Mouse (Mus musculus) left cerebral cortex, adult 18-20 months (tissue): ENCODE measurements around the gene Phpt1. TPM values are rescaled to one million over a fixed set of nuclear protein-coding genes. Genes with fewer than 3 reads are reported as not detected.

Experiments
- DNase-seq, 2 experiments: peaks; one replicate each; pipeline ENCODE4 v3.0.0; 2021 to 2022; ENCODE audit warnings: low spot score in 2 of 2, mixed read lengths in 1 of 2
- long read RNA-seq, 2 experiments: library from polyadenylated mRNA; stranded (forward); transcript quantifications; one replicate each; pipeline ENCODE4 v2.0.0; 2021
- total RNA-seq, 2 experiments: library from RNA; stranded (reverse); gene quantifications; 2 replicates each; pipeline ENCODE4 v1.2.3; 2021

The Phpt1 gene
- 10 to 100 TPM; 60.3 to 63.0 TPM for total RNA-seq
- long read RNA-seq, experiment 1, transcript Phpt1-201 (3 exons, 937 nt) = major isoform, 33 of 47 reads
- long read RNA-seq, experiment 1, partial matches to known transcripts = 3 of 47 reads
- long read RNA-seq, experiment 1, other reads (novel, unspliced or antisense) = 9 of 47 reads
- long read RNA-seq, experiment 2, transcript Phpt1-201 (3 exons, 937 nt) = major isoform, 27 of 41 reads
- long read RNA-seq, experiment 2, transcript Phpt1-202 (3 exons, 656 nt) = minor isoform, 6 of 41 reads
- long read RNA-seq, experiment 2, partial matches to known transcripts = 1 of 41 reads
- long read RNA-seq, experiment 2, other reads (novel, unspliced or antisense) = 7 of 41 reads

DNA sequence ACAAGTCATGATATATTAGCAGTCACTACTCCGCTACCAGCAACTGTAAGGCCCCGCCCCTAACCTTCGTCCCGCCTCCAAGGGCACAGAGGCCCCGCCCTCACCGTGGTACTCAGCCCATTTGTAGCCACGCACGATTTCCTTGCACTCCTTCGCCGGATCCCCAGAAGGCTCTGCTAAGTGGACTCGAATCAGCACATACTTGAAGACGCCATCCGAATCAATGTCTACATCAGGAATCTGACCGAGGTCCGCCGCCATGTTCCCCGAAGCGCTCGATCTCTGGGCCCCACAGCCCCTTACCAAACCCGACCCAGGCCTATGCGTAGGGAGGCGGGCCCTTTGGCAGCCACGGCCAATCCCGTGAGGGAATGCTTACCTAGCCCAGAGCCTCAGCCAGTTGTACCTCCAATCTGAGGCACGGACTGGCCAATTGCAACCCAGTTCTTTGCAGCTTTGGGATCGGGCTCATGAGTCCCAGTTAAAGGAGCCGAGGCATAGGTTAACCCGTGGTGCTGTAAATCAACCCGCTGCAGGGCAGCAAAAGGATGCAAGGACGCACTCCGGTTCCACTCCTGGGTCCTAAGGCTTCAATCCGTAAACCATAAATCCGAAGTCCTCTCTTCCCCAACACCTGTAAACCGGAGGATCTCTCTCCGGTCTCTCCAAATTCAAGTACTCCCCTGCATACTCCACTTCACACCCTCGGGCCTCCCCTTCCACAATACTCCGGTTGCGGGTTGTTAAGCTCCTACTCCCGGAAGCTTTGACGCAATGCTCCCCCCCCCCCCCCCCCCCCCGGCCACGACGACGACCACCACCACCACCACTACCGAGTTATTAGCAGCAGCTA, at the start of gene Phpt1, which contains the start of gene Mamdc4:
TSS of gene Phpt1 (minus strand) at position 646 of the 853 bp plus-strand sequence.
TSS of gene Mamdc4 (minus strand) at position 267 of the 853 bp plus-strand sequence.
- peak; percentile 91 to 95 for DNase-seq

DNA sequence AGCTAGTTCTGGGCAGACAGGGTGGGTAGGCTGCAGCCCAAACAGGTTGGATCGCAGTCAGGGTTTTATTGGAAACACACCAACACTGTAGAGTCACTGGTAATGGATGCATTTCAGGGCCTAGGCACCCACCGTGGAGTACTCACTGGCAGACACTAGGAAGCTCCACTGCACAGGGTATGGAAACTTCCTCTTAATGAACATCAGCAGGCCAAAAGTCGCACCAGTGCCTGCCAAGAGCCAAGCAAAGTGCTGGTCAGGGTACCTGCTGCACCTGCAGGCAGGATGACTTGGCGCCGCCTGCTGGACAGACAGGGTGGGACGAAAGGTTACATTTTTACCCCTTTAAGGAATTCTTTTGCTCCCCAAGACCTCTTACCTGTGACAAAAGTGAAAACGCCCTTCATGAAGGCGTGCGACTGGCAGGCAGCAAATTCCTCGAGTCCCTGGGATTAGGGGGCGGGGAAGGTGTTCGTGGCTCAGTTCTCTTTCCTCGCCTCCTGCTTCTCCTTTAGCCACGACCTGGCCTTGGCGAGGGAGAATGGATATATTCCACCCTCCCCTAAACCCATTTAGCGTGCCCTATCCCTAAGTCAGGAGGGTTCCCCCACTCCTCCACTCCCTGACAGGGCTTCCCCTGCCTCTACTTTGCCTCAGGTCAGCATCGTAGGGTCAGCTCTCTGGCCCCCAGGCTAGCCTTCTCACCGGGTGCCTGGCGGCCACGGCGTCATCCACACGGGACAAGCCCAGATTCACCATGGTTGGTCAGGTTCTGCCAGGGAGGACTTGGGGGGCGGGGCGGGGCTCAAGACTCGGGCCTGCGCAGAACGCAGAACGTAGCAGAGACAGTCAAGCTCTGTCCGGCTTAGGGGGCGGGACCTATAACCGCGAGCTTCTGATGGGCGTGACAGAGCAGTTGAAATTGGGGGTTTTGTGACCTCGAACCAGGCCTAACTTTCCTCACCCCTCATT, 46.5 kb upstream of the Phpt1 start, which contains the start of gene Tmem141:
TSS of gene Tmem141 (minus strand) at position 777 of the 972 bp plus-strand sequence.
- peak; percentile 87 to 90 for DNase-seq

DNA sequence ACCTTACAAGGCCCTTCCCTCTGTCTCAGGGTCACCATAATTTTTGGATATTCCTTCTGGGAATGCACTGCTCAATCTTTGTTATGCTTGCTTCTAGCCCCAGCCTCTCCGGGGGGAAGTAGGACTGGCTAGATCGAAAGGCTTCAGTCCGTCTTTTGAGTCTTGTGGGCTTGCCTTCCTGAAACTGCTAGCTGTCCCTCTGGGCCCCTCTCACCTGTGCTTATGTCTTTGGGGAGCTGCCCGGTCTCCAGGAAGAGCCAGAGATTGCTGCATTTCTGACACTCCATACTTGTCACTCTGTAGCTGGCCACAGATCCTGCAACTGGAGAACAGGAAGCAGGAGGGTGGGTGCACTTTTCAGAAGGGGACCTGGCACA, 45.8 kb upstream of the Phpt1 start:
- no peak for DNase-seq

DNA sequence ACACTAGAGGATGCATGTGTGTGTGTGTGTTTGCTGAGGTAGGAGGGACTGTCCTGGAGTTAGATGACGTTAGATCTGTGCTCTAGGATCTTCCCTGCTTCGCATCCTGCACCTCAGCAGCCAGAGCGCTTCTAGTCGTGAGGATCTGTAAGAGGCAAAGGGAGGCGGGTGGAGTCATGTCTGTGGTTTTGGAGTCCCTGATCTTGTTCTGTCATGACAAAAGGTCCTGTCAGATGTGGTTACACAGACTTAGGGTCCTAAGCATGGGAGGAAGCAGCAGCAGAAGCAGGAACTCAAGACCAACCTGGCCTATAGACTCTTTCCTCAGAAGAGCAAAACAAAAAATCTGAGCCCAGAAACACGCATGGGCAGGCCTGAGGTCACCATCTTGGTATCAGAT, 45.4 kb upstream of the Phpt1 start:
- no peak for DNase-seq

DNA sequence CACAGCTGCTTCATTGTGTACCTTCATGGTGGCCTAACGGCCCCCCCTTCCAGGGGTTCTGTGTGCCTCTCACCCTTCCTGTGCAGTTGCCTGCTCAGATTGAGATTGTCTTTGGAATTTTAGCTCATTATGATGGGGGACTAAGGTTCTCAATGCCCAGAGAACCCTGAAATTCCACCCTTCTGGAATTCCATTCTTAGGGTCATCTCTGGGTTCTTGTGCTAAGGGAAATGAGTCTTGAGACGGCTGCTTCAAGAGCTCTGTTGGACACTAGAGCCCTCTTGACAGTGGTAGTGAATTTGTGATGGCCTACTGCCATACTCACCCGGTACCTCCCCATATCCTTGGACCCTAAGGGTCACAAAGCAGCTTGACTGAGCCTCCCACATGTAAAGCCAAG, 42.6 kb upstream of the Phpt1 start, which contains the start of gene Ccdc183:
TSS of gene Ccdc183 (minus strand) at position 101 of the 400 bp plus-strand sequence.
- no peak for DNase-seq

DNA sequence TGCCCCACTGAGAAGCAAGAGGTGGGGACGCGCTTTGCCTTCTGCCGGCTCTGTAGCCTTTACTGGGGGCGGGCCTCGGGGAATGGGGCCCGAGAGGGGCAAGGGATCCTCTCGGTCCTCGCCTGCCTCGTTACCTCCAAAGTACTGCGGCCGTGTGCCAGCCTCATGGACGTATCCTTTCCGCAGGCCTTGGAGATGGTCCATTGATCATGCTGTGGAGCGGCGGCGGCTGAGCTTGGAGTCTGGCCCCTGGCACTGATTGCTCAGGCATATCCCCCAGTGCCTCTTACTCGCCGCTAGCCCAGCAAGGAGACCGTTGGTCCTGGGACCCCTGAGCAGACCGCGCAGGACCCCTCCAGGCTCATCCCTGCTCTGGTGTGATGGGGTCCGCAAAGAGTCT, 41.4 kb upstream of the Phpt1 start:
- no peak for DNase-seq

DNA sequence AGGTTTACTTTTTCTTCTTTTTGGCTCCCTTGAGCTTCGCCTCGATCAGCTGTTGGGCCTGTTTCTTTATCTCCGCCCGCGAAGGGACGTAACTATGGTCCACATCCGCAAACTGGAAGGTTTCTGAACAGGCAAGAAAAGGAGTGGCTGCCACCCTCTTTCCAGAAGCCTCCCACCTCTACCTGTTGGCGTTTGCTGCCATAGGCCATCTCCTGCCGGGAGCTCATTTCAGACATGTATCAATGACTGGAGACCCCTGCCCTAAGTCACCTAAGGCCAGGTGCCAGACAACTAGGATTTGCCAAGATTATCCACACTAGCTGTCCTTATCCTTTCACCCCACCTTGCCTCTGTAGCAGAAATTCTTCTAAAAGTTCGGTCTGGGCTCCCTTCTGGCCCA, 33.6 kb upstream of the Phpt1 start:
- no peak for DNase-seq

DNA sequence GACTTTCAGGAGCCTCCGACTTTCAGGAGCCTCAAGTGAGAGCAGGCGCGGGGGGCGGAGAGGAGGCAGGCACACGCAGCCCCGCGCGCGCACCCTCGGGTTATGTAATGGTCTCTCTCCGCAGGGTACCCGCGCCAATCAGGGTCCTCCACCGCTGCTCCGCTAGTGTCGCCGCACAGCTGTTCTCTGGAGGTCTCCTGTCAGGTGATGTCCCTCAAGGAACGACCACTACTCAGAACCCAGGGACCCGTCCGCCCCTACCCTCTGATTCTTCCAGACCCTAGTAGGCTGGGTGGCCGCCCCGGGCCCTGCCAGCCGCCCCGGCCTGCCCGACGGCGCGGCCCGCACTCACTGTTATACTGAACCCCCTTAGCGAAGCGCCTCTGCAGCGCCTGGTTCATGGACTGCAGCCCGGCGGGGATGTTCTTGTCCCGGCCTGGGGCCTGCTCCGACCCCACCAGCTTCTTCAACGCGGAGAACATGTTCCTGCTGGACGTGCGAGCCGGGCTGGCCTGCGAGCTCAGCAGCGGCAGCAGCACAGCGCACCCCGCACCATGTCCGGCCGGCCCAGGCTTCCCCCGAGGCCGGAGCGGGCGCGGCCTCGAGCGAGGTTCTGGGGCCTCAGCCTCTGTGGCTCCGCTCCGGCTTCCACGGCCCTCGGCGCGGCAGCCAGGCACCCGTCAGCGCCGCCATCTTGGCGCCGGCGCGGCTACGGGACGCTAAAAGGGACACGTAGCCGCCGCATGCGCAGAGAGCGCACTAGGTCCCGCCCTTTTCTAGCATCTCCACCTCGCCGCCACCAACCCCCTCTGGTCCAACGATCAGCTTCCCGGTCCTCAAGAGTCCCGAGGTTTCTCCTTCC, 33.0 kb upstream of the Phpt1 start, which contains the start of gene Rabl6:
TSS of gene Rabl6 (minus strand) at position 761 of the 862 bp plus-strand sequence.
- peak; percentile 89 to 92 for DNase-seq

DNA sequence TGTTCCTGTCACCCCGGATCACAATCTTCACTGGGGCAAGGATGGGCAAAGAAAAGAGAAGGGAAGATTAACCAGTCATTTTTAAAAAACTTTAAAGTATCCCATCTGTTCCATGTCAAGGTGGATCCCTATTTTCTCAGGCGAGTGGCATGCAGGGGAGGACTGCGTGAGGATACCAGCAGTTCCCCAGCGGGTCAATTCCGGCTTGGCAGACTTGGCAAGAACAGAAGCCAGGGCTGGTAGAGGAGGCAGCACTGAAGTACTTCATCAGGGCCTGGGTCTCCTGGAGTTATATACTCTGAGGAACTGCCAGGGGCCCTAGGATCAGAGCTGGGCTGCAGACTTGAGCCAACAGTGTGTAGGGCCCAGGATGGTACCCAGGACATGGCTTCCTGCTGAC, 27.5 kb upstream of the Phpt1 start:
- DNase-seq = no peak

DNA sequence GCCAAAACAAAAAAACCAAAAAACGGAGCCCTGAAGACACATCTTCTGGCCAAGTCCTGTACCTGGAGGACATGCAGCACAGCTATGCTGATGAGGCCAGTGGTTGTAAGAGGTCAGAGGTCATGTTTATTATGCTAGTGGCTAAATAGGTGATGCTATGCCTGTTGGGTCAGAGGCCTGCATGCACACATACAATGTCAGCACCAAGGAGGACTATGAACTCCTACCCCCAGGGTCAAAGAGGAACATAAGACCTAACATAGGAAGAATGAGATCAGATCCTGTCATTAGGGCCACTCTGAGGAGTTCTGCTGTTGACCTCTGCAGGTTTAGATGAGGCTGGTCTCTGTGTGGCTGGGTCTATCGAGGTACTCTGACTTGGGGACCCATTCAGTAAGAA, 25.0 kb upstream of the Phpt1 start:
- DNase-seq = no peak

DNA sequence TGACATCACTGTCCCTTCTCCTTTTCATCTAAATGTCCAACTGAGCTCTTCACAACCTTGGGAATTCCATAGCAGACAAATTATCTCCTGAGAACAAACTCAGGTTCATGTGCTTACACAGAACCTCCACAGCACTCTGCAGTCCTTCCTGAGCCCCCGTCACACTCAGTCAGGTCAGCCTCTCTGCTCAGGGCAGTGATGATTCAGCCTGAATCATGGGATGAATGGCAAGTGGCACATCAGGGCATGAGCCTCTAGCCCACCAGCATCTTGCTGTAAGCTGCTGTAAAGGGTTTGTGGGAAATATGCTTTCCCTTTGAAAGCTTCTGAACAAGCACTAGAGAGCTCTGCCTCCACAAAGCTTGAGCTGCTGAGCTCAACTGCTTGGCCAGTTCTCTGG, 23.7 kb upstream of the Phpt1 start:
- no peak for DNase-seq

DNA sequence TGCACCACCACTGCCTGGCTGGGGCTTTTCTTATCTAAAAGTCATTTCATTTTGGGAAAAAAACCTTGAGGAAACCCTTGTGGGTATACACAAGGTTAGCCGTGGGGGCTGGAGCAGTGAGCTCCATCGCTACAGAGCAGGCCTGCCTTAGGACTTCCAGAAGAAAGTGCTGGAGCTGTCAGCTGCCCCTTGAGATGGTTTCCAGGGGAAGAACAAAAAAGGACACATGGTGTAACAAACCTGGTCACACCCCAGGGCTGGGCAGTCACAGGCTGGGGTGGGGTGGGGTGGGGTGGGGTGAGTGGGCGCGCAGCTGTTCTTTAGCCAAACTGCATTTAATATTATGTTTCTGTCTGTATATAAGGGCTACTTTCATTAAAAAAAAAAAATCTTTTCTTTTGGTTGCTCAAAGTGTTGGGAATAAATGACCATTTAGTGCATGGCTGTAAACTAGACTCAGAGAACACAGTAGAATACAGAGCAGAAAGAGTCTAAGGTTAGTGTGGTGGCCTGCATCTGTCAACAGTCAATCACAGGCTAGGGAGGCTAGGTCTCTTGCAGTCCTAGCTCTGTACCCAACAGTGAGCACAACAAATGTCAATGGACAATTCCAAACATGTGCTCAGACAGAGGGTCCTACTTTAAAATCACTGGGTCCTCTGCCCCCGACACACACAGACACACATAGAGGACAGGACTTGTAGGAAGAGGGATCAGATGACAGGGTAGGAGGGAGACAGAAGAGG, 21.9 kb upstream of the Phpt1 start:
- no peak for DNase-seq

DNA sequence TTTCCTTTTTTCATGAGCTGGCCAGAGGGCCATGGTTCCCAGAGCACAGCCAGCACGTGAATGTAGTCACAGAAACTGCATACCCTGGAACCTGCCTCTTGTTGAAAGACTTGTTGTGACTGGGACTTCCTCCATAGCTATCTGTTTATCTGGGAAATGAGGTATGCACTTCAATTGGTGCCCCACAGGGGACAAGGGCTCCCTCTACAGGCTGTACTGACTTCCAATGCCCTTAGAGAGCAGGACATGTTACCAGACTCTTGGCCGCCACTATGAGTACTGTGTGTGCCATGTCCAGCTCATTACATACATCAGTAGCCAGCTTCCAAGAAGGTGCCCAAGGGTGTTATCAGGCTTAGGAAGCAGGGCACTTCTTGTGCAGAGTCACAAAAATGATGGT, 16.8 kb upstream of the Phpt1 start:
- DNase-seq = peak; percentile 52 to 64

DNA sequence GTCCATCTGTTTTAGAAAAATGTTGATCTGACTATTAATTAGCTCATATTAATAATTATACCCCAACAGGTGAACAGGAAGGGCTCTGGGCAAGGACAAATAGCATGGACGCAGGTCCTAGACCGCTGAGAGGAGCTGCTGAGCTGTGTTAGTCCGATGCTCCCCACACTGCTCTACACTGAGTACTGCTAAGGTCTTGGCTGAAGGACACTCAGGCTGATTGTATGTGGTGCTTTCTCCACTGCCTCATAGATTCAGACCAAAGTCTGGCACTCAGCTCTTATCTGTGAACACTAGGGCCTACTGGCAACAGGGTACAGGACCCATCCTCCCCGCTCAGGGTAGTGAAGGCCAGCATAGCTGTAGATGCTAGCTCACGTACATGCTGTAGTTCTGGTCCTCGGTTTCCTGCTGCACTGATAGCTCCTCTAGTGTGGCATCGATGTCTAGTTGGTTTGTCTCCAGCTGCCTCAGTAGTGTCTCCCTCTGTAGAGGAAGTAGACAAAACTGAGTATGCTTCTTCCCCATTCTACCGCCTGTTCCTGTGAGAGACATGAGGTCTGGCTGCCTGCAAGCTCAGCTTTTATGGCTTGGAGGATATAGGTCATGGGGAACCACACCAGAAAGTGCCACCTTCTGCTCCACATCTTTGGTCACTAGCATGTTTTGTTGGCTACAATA, 13.3 kb upstream of the Phpt1 start:
- no peak for DNase-seq

DNA sequence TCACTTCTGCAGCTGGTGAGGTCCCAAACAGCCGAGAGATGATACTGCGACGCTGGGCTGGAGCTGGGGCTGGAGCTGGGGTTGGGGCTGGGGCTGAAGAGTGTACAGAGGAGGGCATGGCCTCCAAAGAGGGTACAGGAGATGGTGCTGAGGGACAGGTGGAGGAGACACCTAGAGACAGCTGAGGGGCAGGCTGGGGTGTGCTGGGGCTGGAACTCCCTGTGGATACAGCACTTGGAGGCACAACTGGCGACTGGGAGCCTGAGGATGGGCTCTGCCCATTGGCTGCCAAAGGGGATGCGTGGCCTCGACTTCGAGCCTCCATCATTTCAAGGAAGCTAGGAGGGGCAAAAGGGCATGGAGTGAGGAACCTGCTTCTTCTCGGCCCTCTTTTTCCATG, 12.3 kb upstream of the Phpt1 start:
- no peak for DNase-seq

DNA sequence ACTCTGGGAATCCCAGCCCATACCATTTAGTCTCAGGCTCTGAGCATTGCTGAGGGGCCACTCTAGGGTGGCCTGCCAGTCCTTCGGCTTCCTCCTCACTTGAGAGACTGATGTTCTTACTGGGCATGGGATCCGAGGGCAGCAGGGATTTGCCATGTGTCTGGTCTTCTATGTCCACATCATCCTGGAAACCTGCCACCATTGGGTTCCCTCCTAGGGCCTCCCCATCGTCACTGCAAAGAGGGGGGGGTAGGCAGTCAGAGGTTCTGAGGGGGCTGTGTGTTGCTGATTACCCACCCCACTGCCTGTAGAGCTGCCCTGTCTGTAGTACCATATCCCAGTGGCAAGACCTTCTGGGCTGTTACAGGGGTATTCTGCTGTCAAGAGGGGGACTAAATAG, 10.6 kb upstream of the Phpt1 start:
- no peak for DNase-seq

DNA sequence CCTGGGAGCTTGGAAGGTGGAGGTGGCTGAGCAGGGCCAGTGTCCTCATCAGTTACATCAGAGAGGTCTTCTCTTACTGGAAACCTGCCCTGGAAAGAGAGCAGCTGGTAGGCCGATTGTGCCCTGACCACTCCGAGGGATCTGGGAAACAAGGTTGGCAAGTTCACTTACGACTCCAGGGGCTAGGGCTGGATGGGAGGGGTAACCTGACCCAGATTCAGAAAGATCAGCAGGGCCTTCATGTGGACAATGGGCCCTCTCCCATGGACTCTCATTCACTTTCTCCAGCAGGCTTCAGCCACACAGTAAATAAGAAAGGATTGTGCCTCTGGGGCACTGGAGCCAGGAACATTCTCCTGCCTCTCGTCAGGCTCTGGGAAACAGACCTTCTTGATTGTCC, 9.8 kb upstream of the Phpt1 start:
- no peak for DNase-seq

DNA sequence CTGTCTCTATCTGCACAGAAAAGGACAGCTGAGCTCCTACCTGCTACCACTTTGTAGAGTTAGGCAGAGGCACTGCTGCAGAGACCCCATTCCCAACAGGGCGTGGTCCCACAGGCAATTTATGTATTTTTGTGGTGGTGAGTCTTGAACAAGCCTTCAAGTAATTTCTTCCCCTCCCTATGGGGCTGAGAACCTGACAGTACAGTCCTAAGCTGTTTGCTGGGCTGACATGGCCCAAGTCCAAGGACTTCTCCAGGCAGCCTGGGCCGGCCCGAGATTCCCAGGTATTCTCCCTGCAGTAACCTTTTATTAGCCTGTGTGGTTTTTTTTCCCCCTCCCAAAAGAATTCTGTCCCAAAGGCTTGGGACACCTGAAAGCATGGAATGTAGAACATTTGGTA, 9.1 kb upstream of the Phpt1 start:
- no peak for DNase-seq

DNA sequence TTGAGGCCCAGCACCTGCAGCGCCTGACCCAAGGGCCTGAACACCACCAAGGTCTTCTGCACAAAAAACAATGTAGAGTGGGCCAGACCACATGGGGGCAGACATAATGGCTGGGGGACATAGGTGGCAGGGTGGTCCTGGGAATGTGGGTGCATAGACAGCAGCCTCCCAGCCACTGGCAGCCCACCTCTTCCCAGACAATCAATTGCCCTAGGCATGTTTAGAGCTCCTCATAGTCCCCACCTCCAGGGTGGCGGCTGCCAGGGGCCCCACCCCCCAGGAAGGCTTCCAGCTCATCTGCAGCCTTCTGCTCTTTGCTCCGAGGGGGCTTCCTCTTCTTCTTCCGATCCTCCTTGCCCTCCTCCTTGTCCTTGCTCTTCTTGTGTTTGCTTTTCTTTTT, 8.5 kb upstream of the Phpt1 start:
- no peak for DNase-seq
